Mouse (Mus musculus): ENCODE results near the gene Gm9918.

DNA sequence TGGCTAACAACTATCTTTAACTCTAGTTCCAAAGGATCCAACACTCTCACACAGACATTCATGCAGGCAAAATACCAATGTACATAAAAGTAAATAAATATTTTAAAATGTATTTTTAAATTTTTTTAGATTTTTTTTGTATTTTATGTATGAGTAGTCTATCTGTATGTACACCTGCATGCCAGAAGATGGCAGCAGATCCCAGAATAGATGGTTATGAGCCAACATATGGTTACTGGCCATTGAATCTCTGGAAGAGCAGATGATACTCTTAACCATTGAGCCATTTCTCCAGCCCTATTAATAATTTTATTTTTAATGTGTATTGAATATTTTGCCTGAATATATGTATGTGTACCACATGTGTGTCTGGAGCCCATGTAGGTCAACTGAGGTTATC, 17.0 kb downstream of the Gm9918 start:
- no peak for TF ChIP-seq CTCF (IDR thresholded peaks at IDR 0.05; ENCODE audit: low read depth, low read length)
- TF ChIP-seq POLR2A (IDR thresholded peaks at IDR 0.05; ENCODE audit: borderline replicate concordance, low read depth, low read length), result no peak
